Mouse (Mus musculus) midbrain, embryonic 14.5 days (tissue): ENCODE measurements around the gene Itpr3. TPM values are rescaled to one million over a fixed set of nuclear protein-coding genes. Genes with fewer than 3 reads are reported as not detected.

Experiments used
- ATAC-seq: fragments of 200-750 bp; cut with Nextera tagmentation; 2 replicates; pipeline ENCODE4 v1.8.0; 2017; ENCODE audit warnings: moderate number of reproducible peaks, moderate library complexity; ENCODE audit not compliant: low FRiP score, low TSS enrichment
- DNase-seq: peaks from one replicate; pipeline ENCODE4 v3.0.0-alpha.2; 2015
- H3K27ac ChIP-seq: fragments of 300-500 bp; sonication (generic); replicated peaks from 2 replicates; pipeline ENCODE4 v1.5.1; 2014; ENCODE audit warnings: mild to moderate bottlenecking, low read depth, low read length, moderate library complexity
- H3K27me3 ChIP-seq: fragments of 300-500 bp; sonication (generic); 2 replicates; pipeline ENCODE4 v1.6.1; 2014; ENCODE audit warnings: low read length, control low read depth, mixed read lengths; ENCODE audit not compliant: control insufficient read depth, insufficient read depth
- H3K36me3 ChIP-seq: fragments of 300-500 bp; sonication (generic); 2 replicates; pipeline ENCODE4 v1.6.1; 2014; ENCODE audit warnings: low read length, control low read depth; ENCODE audit not compliant: control insufficient read depth, insufficient read depth
- H3K4me1 ChIP-seq: fragments of 300-500 bp; sonication (generic); 2 replicates; pipeline ENCODE4 v1.6.1; 2014; ENCODE audit warnings: mild to moderate bottlenecking, antibody characterized with exemption, low read length, control low read depth; ENCODE audit not compliant: control insufficient read depth, insufficient read depth
- H3K4me2 ChIP-seq: fragments of 300-500 bp; sonication (generic); 2 replicates; pipeline ENCODE4 v1.6.1; 2014; ENCODE audit warnings: mild to moderate bottlenecking, low read length, moderate library complexity
- H3K4me3 ChIP-seq: fragments of 300-500 bp; sonication (generic); replicated peaks from 2 replicates; pipeline ENCODE4 v1.5.1; 2014; ENCODE audit warnings: low read depth, low read length
- H3K9ac ChIP-seq: fragments of 300-500 bp; sonication (generic); replicated peaks from 2 replicates; pipeline ENCODE4 v1.6.1; 2014; ENCODE audit warnings: mild to moderate bottlenecking, low read length, moderate library complexity
- H3K9me3 ChIP-seq: fragments of 300-500 bp; sonication (generic); 2 replicates; pipeline ENCODE4 v1.6.1; 2016; ENCODE audit warnings: low read length, control low read depth, mixed read lengths; ENCODE audit not compliant: control insufficient read depth
- WGBS: fragments of 180-500 bp; shearing (Covaris S2); extraction: QIAGEN DNeasy Blood & Tissue Kit; methylation state at CpG from one replicate; pipeline ENCODE4 v1.1.7; 2014; 5-methylcytosine and 5-hydroxymethylcytosine counted together
- polyA plus RNA-seq: library from polyadenylated mRNA; unstranded; fragments of >200 nt; fragmentation: Nextera tagmentation; extraction: Ambion mirVana; gene quantifications from 2 replicates; pipeline ENCODE4 v1.2.1, GENCODE M21; 2014

The Itpr3 gene
- polyA plus RNA-seq, 1 experiment from 2014 or later: 0.82 TPM

DNA sequence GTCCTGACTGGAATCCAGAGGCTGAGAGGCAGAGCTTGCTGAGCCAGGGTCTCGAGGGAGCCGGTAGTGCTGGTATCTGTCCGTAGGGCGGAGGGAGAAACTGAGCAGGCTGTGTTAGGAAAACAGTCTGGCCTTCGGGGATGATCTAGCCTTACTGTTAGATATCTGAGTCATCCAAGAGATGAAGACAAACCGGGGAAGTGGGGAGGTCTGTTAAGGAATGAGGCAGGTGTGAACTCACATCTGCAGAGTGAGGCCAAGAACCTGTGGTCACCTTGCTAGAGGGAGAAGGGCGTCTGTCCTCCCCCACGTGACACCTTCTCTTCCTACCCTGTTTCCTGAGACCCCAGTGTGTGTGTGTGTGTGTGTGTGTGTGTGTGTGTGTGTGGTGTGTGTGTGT is 25.7 kb downstream of the Itpr3 start:
- no peak overlapping the region for H3K4me2 ChIP-seq
- ATAC-seq: no peak

DNA sequence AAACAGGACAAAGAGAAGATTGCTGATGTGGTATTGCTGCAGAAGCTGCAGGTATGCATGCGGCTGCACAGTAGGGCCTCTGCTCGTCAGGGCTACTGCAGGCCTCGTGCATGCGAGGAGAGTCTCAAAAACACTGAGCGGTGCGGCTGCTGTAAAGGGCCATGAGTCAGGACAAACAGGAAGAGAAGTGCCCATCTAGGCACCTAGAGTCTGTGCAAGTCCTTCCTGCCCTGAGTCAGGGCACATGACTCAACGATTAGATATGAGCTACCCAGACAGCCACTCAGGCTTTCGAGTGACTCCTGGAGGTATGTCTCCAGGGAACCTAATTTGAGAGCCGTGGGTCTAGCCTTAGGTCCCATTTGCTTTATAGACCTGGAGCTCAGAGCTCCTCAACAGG is 26.5 kb downstream of the Itpr3 start:
- 84% methylated on average over 9 of the region's 9 CpGs for WGBS
- Histone ChIP-seq H3K27me3 (no peaks in the 10 kb centered on the region), H3K27ac (no peak overlapping the region), H3K4me2 (no peak overlapping the region), H3K9me3 (no peaks in the 10 kb centered on the region), H3K36me3 (no peaks in the 10 kb centered on the region), H3K4me1 (no peaks in the 10 kb centered on the region), H3K4me3 (no peak overlapping the region), H3K9ac (no peak overlapping the region)
- ATAC-seq (no peak), DNase-seq (no peak)

More for the DNA sequence above, 25.7 kb downstream of the Itpr3 start:
- Histone ChIP-seq H3K4me3 (no peak overlapping the region), H3K27me3 (no peaks in the 10 kb centered on the region), H3K9ac (no peak overlapping the region), H3K36me3 (no peaks in the 10 kb centered on the region), H3K27ac (no peak overlapping the region), H3K9me3 (no peaks in the 10 kb centered on the region), H3K4me1 (no peaks in the 10 kb centered on the region)
- no peak for DNase-seq
- 80% methylated on average over 8 of the region's 8 CpGs for WGBS

GRCm38 (mm10) chr17:27085676-27086075 is 28.6 kb downstream of the Itpr3 start:
- no peak overlapping the region for H3K27ac ChIP-seq
- 66% methylated on average over 2 of the region's 2 CpGs for WGBS
- H3K4me3 ChIP-seq: no peak overlapping the region
- H3K4me2 ChIP-seq: no peak overlapping the region
- H3K4me1 ChIP-seq: no peaks in the 10 kb centered on the region
- no peak for ATAC-seq
- H3K27me3 ChIP-seq: no peaks in the 10 kb centered on the region
- peak; percentile 50 for DNase-seq
- H3K36me3 ChIP-seq: no peaks in the 10 kb centered on the region
- H3K9me3 ChIP-seq: no peaks in the 10 kb centered on the region
- H3K9ac ChIP-seq: no peak overlapping the region

- peak; percentile 41 for DNase-seq
- 28% methylated on average over 12 of the region's 12 CpGs for WGBS
- H3K4me2 ChIP-seq: no peak overlapping the region
Observed at GRCm38 (mm10) chr17:27087426-27087825, 30.3 kb downstream of the Itpr3 start.

DNA sequence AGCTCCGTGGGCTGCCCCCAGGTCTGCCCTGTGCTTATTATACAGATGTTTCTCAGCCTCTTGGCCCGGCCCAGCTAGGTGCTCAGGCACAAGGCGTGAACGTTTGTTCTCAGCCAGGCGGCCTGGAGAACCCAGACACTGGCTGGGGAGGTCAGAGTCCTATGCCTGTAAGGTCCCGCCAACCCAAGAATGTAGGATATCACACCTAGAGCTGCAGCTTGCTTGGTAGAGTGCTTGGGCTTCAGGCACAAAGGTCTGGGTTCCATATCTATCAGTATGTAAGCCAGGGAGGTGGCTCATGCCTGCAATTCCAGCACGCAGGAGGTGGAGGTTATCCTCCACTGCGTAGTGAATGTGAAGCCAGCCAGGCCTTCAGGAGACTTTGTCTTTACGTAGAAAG is 33.0 kb downstream of the Itpr3 start:
- Histone ChIP-seq H3K9me3 (no peaks in the 10 kb centered on the region), H3K4me3 (no peak overlapping the region), H3K36me3 (no peaks in the 10 kb centered on the region), H3K4me1 (no peaks in the 10 kb centered on the region), H3K4me2 (no peak overlapping the region), H3K27me3 (no peaks in the 10 kb centered on the region), H3K9ac (no peak overlapping the region), H3K27ac (no peak overlapping the region)
- ATAC-seq (no peak), DNase-seq (no peak)
- WGBS: 86% methylated on average over 9 of the region's 9 CpGs

More at GRCm38 (mm10) chr17:27087426-27087825, 30.3 kb downstream of the Itpr3 start:
- no peaks in the 10 kb centered on the region for H3K4me1 ChIP-seq
- no peaks in the 10 kb centered on the region for H3K9me3 ChIP-seq
- no peaks in the 10 kb centered on the region for H3K36me3 ChIP-seq
- ATAC-seq: no peak
- H3K4me3 ChIP-seq: no peak overlapping the region
- H3K27me3 ChIP-seq: no peaks in the 10 kb centered on the region
- no peak overlapping the region for H3K27ac ChIP-seq
- no peak overlapping the region for H3K9ac ChIP-seq

DNA sequence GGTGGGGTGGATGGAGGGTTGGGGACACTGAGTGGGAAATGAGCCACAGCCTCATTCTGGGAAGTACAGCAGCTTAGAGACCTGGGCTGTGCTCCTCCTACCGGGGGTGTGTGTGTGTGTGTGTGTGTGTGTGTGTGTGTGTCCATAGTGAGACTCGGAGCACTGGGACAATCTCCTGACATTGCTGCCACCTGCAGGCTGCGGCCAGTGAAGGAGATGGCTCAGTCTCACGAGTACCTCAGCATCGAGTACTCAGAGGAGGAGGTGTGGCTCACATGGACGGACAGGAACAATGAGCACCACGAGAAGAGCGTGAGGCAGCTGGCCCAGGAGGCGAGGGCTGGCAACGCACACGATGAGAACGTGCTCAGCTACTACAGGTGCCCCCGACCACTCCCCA is 38.6 kb downstream of the Itpr3 start:
- Histone ChIP-seq H3K27ac (no peak overlapping the region), H3K27me3 (no peaks in the 10 kb centered on the region), H3K4me1 (no peaks in the 10 kb centered on the region), H3K4me2 (no peak overlapping the region), H3K36me3 (no peaks in the 10 kb centered on the region), H3K4me3 (no peak overlapping the region), H3K9me3 (no peaks in the 10 kb centered on the region), H3K9ac (no peak overlapping the region)
- DNase-seq (peak; percentile 64), ATAC-seq (no peak)
- WGBS: 19% methylated on average over 13 of the region's 13 CpGs

GRCm38 (mm10) chr17:27101675-27102074 is 44.6 kb downstream of the Itpr3 start:
- H3K9me3 ChIP-seq: no peaks in the 10 kb centered on the region
- no peak overlapping the region for H3K27ac ChIP-seq
- 86% methylated on average over 5 of the region's 5 CpGs for WGBS
- ATAC-seq (no peak), DNase-seq (no peak)
- no peaks in the 10 kb centered on the region for H3K36me3 ChIP-seq
- no peak overlapping the region for H3K9ac ChIP-seq
- no peak overlapping the region for H3K4me3 ChIP-seq
- no peak overlapping the region for H3K4me2 ChIP-seq
- H3K4me1 ChIP-seq: no peaks in the 10 kb centered on the region
- H3K27me3 ChIP-seq: no peaks in the 10 kb centered on the region

- Histone ChIP-seq H3K9me3 (no peaks in the 10 kb centered on the region), H3K4me3 (no peak overlapping the region), H3K27ac (no peak overlapping the region)
Observed at GRCm38 (mm10) chr17:27105698-27106470, 48.8 kb downstream of the Itpr3 start.

DNA sequence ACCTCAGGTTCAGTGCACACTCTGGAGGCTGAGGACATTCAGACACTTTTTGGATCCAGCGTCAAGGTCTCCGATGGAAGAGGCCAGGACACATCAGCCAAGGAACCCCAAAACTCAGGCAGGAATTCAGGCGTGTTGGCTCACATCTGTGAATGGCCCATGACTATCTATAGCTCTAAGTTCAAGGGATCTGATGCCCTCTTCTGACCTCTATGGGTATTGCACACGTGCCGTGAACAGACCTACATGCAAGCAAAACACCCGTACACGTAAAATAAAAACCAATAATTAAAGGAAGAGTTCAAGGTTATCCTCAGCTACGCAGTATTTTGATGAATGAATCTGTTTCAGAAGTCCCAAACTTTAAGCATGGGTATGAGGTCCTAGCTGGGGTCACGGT is 49.6 kb downstream of the Itpr3 start:
- DNase-seq (no peak), ATAC-seq (no peak)
- no peak overlapping the region for H3K27ac ChIP-seq
- no peak overlapping the region for H3K4me3 ChIP-seq
- no peaks in the 10 kb centered on the region for H3K9me3 ChIP-seq
- no peak overlapping the region for H3K9ac ChIP-seq
- H3K27me3 ChIP-seq: no peaks in the 10 kb centered on the region
- H3K4me2 ChIP-seq: no peak overlapping the region
- H3K4me1 ChIP-seq: no peaks in the 10 kb centered on the region
- no peaks in the 10 kb centered on the region for H3K36me3 ChIP-seq
- 87% methylated on average over 9 of the region's 9 CpGs for WGBS

More at GRCm38 (mm10) chr17:27105698-27106470, 48.8 kb downstream of the Itpr3 start:
- WGBS: 70% methylated on average over 16 of the region's 18 CpGs
- ATAC-seq (no peak), DNase-seq (no peak)
- no peaks in the 10 kb centered on the region for H3K27me3 ChIP-seq
- no peaks in the 10 kb centered on the region for H3K36me3 ChIP-seq
- H3K4me2 ChIP-seq: no peak overlapping the region
- no peak overlapping the region for H3K9ac ChIP-seq
- no peaks in the 10 kb centered on the region for H3K4me1 ChIP-seq
